Mouse (Mus musculus): Measurements from ENCODE around the gene Rfx4.
A peak's percentile ranks its signal among the peaks of the same experiment; 100 is the strongest.

The Rfx4 gene

GRCm38 (mm10) chr10:84867577-84867976 lies 111.7 kb downstream of the Rfx4 start:
- no peak for DNase-seq (ENCODE audit: low spot score in 2 of 2)

GRCm38 (mm10) chr10:84871285-84871684 lies 115.4 kb downstream of the Rfx4 start:
- no peak for DNase-seq (ENCODE audit: low spot score in 2 of 2)

- no peak for DNase-seq (ENCODE audit: low spot score in 2 of 2)
These were observed 116.1 kb downstream of the Rfx4 start for GRCm38 (mm10) chr10:84871921-84872320.

- DNase-seq (ENCODE audit: low spot score in 2 of 2) = no peak
These were observed 124.1 kb downstream of the Rfx4 start for GRCm38 (mm10) chr10:84879823-84880571.

- no peak for DNase-seq (ENCODE audit: low spot score in 2 of 2)
These were observed 126.7 kb downstream of the Rfx4 start for GRCm38 (mm10) chr10:84882528-84882927.

- DNase-seq (ENCODE audit: low spot score in 2 of 2) = no peak
These were observed 129.6 kb downstream of the Rfx4 start for GRCm38 (mm10) chr10:84885341-84885884.

- no peak for DNase-seq (ENCODE audit: low spot score in 2 of 2)
These were observed 130.4 kb downstream of the Rfx4 start for GRCm38 (mm10) chr10:84886221-84886627.

GRCm38 (mm10) chr10:84886785-84887184 lies 130.9 kb downstream of the Rfx4 start:
- DNase-seq (ENCODE audit: low spot score in 2 of 2) = no peak

GRCm38 (mm10) chr10:84889096-84889846 lies 133.4 kb downstream of the Rfx4 start:
- DNase-seq (ENCODE audit: low spot score in 2 of 2) = no peak

GRCm38 (mm10) chr10:84895810-84896358 lies 140.0 kb downstream of the Rfx4 start:
- DNase-seq (ENCODE audit: low spot score in 2 of 2) = no peak

GRCm38 (mm10) chr10:84896941-84897930 lies 141.4 kb downstream of the Rfx4 start:
- peak; percentile 17 to 24 for DNase-seq (ENCODE audit: low spot score in 2 of 2)

GRCm38 (mm10) chr10:84898144-84898979 lies 142.5 kb downstream of the Rfx4 start:
- DNase-seq (ENCODE audit: low spot score in 2 of 2) = no peak

GRCm38 (mm10) chr10:84901676-84902075 lies 145.8 kb downstream of the Rfx4 start:
- DNase-seq (ENCODE audit: low spot score in 2 of 2) = no peak

GRCm38 (mm10) chr10:84902213-84902612 lies 146.4 kb downstream of the Rfx4 start:
- DNase-seq (ENCODE audit: low spot score in 2 of 2) = no peak

GRCm38 (mm10) chr10:84903307-84903706 lies 147.4 kb downstream of the Rfx4 start:
- no peak for DNase-seq (ENCODE audit: low spot score in 2 of 2)

GRCm38 (mm10) chr10:84903742-84904141 lies 147.9 kb downstream of the Rfx4 start:
- no peak for DNase-seq (ENCODE audit: low spot score in 2 of 2)

GRCm38 (mm10) chr10:84906895-84907294 lies 151.0 kb downstream of the Rfx4 start:
- no peak for DNase-seq (ENCODE audit: low spot score in 2 of 2)

- DNase-seq (ENCODE audit: low spot score in 2 of 2) = no peak
These were observed 152.1 kb downstream of the Rfx4 start for GRCm38 (mm10) chr10:84908006-84908405.

GRCm38 (mm10) chr10:84908471-84908870 lies 152.6 kb downstream of the Rfx4 start:
- no peak for DNase-seq (ENCODE audit: low spot score in 2 of 2)

All from natural killer cell, adult 2 months (primary cell).